Mouse (Mus musculus): ENCODE measurements at regions not wholly inside any gene's neighbourhood (a gene's known extent, or its start where the extent isn't known, plus 50 kb on each side); places are given as distances from the start of the nearest gene placed in this dataset.

- H3K9ac ChIP-seq = no peak overlapping the region
- H3K4me1 ChIP-seq (replicated peaks) = no peaks in the 10 kb centered on the region
- no peaks in the 10 kb centered on the region for H3K36me3 ChIP-seq
- peak; percentile 23; the same call in 1 of the 2 replicates for ATAC-seq
- no peak overlapping the region for H3K4me2 ChIP-seq (replicated peaks)
- no peaks in the 10 kb centered on the region for H3K27me3 ChIP-seq (replicated peaks)
- WGBS = 54% methylated on average over 7 of the region's 7 CpGs
- H3K27ac ChIP-seq = no peak overlapping the region
- H3K9me3 ChIP-seq = no peaks in the 10 kb centered on the region
- no peak overlapping the region for H3K4me3 ChIP-seq (replicated peaks)
These were observed 197.9 kb downstream of the Sp3 start for GRCm38 (mm10) chr2:72782355-72782754.

GRCm38 (mm10) chr2:72785365-72786043 lies 194.7 kb downstream of the Sp3 start:
- Histone ChIP-seq H3K27me3 (replicated peaks) (no peaks in the 10 kb centered on the region), H3K9me3 (no peaks in the 10 kb centered on the region), H3K27ac (peak overlapping the region; percentile 44), H3K4me2 (replicated peaks) (no peak overlapping the region), H3K4me3 (replicated peaks) (no peak overlapping the region), H3K36me3 (no peaks in the 10 kb centered on the region), H3K4me1 (replicated peaks) (no peaks in the 10 kb centered on the region), H3K9ac (no peak overlapping the region)
- ATAC-seq = peak; percentile 86
- WGBS = 64% methylated on average over 8 of the region's 8 CpGs

GRCm38 (mm10) chr2:72786044-72786737 lies 194.1 kb downstream of the Sp3 start:
- no peaks in the 10 kb centered on the region for H3K27me3 ChIP-seq (replicated peaks)
- ATAC-seq = no peak
- H3K4me2 ChIP-seq (replicated peaks) = no peak overlapping the region
- H3K9ac ChIP-seq = no peak overlapping the region
- H3K4me1 ChIP-seq (replicated peaks) = no peaks in the 10 kb centered on the region
- WGBS = 61% methylated on average over 5 of the region's 5 CpGs
- no peaks in the 10 kb centered on the region for H3K36me3 ChIP-seq
- no peaks in the 10 kb centered on the region for H3K9me3 ChIP-seq
- H3K4me3 ChIP-seq (replicated peaks) = no peak overlapping the region
- peak overlapping the region; percentile 44 for H3K27ac ChIP-seq

- Histone ChIP-seq H3K36me3 (no peaks in the 10 kb centered on the region), H3K27ac (no peak overlapping the region), H3K4me3 (replicated peaks) (no peak overlapping the region), H3K27me3 (replicated peaks) (no peaks in the 10 kb centered on the region), H3K9me3 (no peaks in the 10 kb centered on the region), H3K4me2 (replicated peaks) (no peak overlapping the region), H3K4me1 (replicated peaks) (0 out of 2 replicates have a peak, but pooled peaks cover 3% of the 10 kb centered on the region), H3K9ac (no peak overlapping the region)
- ATAC-seq = no peak
- 71% methylated on average over 3 of the region's 3 CpGs for WGBS
These were observed 192.6 kb downstream of the Sp3 start for GRCm38 (mm10) chr2:72787616-72788015.

GRCm38 (mm10) chr2:72791496-72791895 lies 188.8 kb downstream of the Sp3 start:
- WGBS = 27% methylated on average over 3 of the region's 3 CpGs
- Histone ChIP-seq H3K4me1 (replicated peaks) (0 out of 2 replicates have a peak, but pooled peaks cover 3% of the 10 kb centered on the region), H3K27ac (no peak overlapping the region), H3K9ac (no peak overlapping the region), H3K9me3 (no peaks in the 10 kb centered on the region), H3K27me3 (replicated peaks) (no peaks in the 10 kb centered on the region), H3K4me2 (replicated peaks) (no peak overlapping the region), H3K36me3 (no peaks in the 10 kb centered on the region), H3K4me3 (replicated peaks) (no peak overlapping the region)
- no peak for ATAC-seq

- no peaks in the 10 kb centered on the region for H3K27me3 ChIP-seq (replicated peaks)
- ATAC-seq = no peak
- 0 out of 2 replicates have a peak, but pooled peaks cover 3% of the 10 kb centered on the region for H3K4me1 ChIP-seq (replicated peaks)
- H3K4me2 ChIP-seq (replicated peaks) = no peak overlapping the region
- no peaks in the 10 kb centered on the region for H3K9me3 ChIP-seq
- H3K36me3 ChIP-seq = no peaks in the 10 kb centered on the region
- WGBS = 35% methylated on average over 10 of the region's 10 CpGs
- no peak overlapping the region for H3K27ac ChIP-seq
- no peak overlapping the region for H3K9ac ChIP-seq
- no peak overlapping the region for H3K4me3 ChIP-seq (replicated peaks)
These were observed 186.8 kb downstream of the Sp3 start for GRCm38 (mm10) chr2:72793424-72793823.

GRCm38 (mm10) chr2:72794501-72794900 lies 185.7 kb downstream of the Sp3 start:
- H3K36me3 ChIP-seq = no peaks in the 10 kb centered on the region
- H3K4me2 ChIP-seq (replicated peaks) = no peak overlapping the region
- no peaks in the 10 kb centered on the region for H3K9me3 ChIP-seq
- no peaks in the 10 kb centered on the region for H3K27me3 ChIP-seq (replicated peaks)
- WGBS = 77% methylated on average over 4 of the region's 4 CpGs
- ATAC-seq = no peak
- no peak overlapping the region for H3K27ac ChIP-seq
- H3K4me1 ChIP-seq (replicated peaks) = 0 out of 2 replicates have a peak, but pooled peaks cover 3% of the 10 kb centered on the region
- no peak overlapping the region for H3K4me3 ChIP-seq (replicated peaks)
- H3K9ac ChIP-seq = no peak overlapping the region

GRCm38 (mm10) chr2:72797002-72797718 lies 183.1 kb downstream of the Sp3 start:
- no peaks in the 10 kb centered on the region for H3K4me1 ChIP-seq (replicated peaks)
- H3K9ac ChIP-seq = no peak overlapping the region
- H3K27me3 ChIP-seq (replicated peaks) = no peaks in the 10 kb centered on the region
- H3K9me3 ChIP-seq = no peaks in the 10 kb centered on the region
- 66% methylated on average over 4 of the region's 4 CpGs for WGBS
- no peak overlapping the region for H3K4me2 ChIP-seq (replicated peaks)
- peak; percentile 67 for ATAC-seq
- H3K4me3 ChIP-seq (replicated peaks) = no peak overlapping the region
- no peaks in the 10 kb centered on the region for H3K36me3 ChIP-seq
- H3K27ac ChIP-seq = no peak overlapping the region

- Histone ChIP-seq H3K9ac (no peak overlapping the region), H3K4me3 (replicated peaks) (no peak overlapping the region), H3K4me1 (replicated peaks) (no peaks in the 10 kb centered on the region), H3K36me3 (no peaks in the 10 kb centered on the region), H3K4me2 (replicated peaks) (no peak overlapping the region), H3K27ac (no peak overlapping the region), H3K27me3 (replicated peaks) (no peaks in the 10 kb centered on the region), H3K9me3 (no peaks in the 10 kb centered on the region)
- WGBS = 62% methylated on average over 7 of the region's 7 CpGs
- ATAC-seq = no peak
These were observed 179.6 kb downstream of the Sp3 start for GRCm38 (mm10) chr2:72800696-72801095.

- H3K27me3 ChIP-seq (replicated peaks) = no peaks in the 10 kb centered on the region
- no peak for ATAC-seq
- no peak overlapping the region for H3K9ac ChIP-seq
- no peak overlapping the region for H3K27ac ChIP-seq
- 51% methylated on average over 14 of the region's 14 CpGs for WGBS
- no peaks in the 10 kb centered on the region for H3K4me1 ChIP-seq (replicated peaks)
- no peak overlapping the region; the same call in 1 of the 2 replicates for H3K4me2 ChIP-seq (replicated peaks)
- H3K9me3 ChIP-seq = no peaks in the 10 kb centered on the region
- H3K4me3 ChIP-seq (replicated peaks) = no peak overlapping the region
- no peaks in the 10 kb centered on the region for H3K36me3 ChIP-seq
These were observed 166.8 kb downstream of the Sp3 start for GRCm38 (mm10) chr2:72813282-72813974.

- Histone ChIP-seq H3K9me3 (no peaks in the 10 kb centered on the region), H3K4me2 (replicated peaks) (no peak overlapping the region), H3K27me3 (replicated peaks) (no peaks in the 10 kb centered on the region), H3K4me1 (replicated peaks) (no peaks in the 10 kb centered on the region), H3K27ac (no peak overlapping the region), H3K4me3 (replicated peaks) (no peak overlapping the region), H3K9ac (no peak overlapping the region), H3K36me3 (no peaks in the 10 kb centered on the region)
- no peak for ATAC-seq
- WGBS = 80% methylated on average over 4 of the region's 4 CpGs
These were observed 155.0 kb downstream of the Sp3 start for GRCm38 (mm10) chr2:72825251-72825650.

GRCm38 (mm10) chr2:72829139-72829538 lies 151.1 kb downstream of the Sp3 start:
- WGBS = 26% methylated on average over 1 of the region's 1 CpGs
- H3K36me3 ChIP-seq = no peaks in the 10 kb centered on the region
- H3K27ac ChIP-seq = no peak overlapping the region
- H3K4me2 ChIP-seq (replicated peaks) = no peak overlapping the region
- no peaks in the 10 kb centered on the region for H3K27me3 ChIP-seq (replicated peaks)
- no peaks in the 10 kb centered on the region for H3K4me1 ChIP-seq (replicated peaks)
- H3K9ac ChIP-seq = no peak overlapping the region
- H3K9me3 ChIP-seq = no peaks in the 10 kb centered on the region
- H3K4me3 ChIP-seq (replicated peaks) = no peak overlapping the region
- no peak for ATAC-seq
